Mouse (Mus musculus) MN1 (cell line): ENCODE data around the gene Themis2.
"Not testable (repeated sequence)": the region's sequence is repeated elsewhere in the genome, so short reads cannot be mapped to it uniquely, and the experiment has no call there.

Source experiments
- DNase-seq: peaks from one replicate; pipeline ENCODE4 v3.0.0-alpha.2; 2016; ENCODE audit warnings: low spot score

Themis2 gene

DNA sequence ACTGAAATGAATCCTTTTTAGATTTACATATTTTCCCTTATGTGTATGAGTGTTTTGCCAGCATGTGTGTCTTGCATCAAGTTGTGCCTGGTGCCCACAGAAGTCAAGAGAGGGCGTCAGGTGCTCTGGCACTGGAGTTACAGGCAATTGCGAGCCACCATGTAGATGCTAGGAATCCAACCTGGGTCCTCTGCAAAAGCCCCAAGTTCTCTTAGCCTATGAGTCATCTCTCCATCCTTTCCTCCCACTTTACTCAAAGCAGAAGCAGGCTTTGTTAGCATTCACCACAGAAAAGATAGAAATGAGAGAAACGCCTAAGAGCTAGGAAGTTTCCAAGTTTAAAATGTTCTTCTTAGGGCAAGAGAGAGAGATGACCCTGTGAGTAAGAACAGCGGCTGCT, 3.7 kb upstream of the Themis2 start:
- DNase-seq = no peak

GRCm38 (mm10) chr4:132798666-132799065, 2.5 kb upstream of the Themis2 start:
- DNase-seq = not testable (repeated sequence)

- DNase-seq = no peak
These were observed 1.8 kb upstream of the Themis2 start for GRCm38 (mm10) chr4:132798028-132798427.

DNA sequence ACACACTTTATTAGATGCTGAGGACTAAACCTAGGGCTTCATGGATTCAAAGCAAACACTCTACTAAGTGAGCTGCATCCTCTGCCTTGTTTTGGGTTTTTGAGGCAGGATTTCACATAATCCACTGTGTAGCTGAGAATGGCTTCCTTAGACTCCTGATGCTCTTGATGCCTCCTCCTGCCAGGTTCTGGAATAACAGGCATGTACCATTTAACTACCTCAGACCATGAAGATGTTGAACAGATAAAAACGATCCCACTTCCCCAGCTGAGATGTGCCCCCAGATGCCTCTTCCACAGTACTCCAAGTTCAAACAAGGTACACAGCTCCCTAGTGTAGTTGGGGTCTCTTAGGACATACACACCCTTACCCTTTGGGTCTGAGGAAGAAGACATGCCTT, 1.3 kb upstream of the Themis2 start:
- no peak for DNase-seq

- DNase-seq = no peak
These were observed 1.0 kb downstream of the Themis2 start for GRCm38 (mm10) chr4:132795171-132795570.

DNA sequence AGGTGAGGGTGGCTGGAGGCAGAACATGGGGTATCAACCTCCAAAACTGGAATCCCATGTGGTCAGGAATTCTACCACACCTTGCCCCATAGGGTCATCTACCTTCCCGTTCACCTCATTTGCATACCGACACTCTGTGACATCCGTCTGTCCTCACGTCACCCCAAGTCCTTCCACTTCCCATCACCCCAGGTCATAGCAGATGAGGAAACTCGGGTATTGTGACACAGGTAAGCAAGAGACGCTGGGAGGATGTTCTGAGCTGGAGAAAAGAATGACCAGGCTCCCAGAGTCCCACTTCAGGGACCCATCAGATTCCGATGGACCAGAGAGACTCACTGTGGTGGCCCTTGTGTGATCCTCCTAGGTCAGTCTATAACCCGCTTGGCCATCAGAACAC, 1.4 kb downstream of the Themis2 start:
- no peak for DNase-seq

GRCm38 (mm10) chr4:132794028-132794427, 2.2 kb downstream of the Themis2 start:
- no peak for DNase-seq

GRCm38 (mm10) chr4:132793322-132794004, 2.7 kb downstream of the Themis2 start:
- DNase-seq = not testable (repeated sequence)

GRCm38 (mm10) chr4:132789731-132790130, 6.5 kb downstream of the Themis2 start:
- DNase-seq = no peak

GRCm38 (mm10) chr4:132785228-132785627, 11.0 kb downstream of the Themis2 start:
- no peak for DNase-seq

GRCm38 (mm10) chr4:132783732-132784131, 12.5 kb downstream of the Themis2 start:
- DNase-seq = no peak

GRCm38 (mm10) chr4:132780288-132780687, 15.9 kb downstream of the Themis2 start:
- DNase-seq = no peak

- DNase-seq = no peak
These were observed 17.5 kb downstream of the Themis2 start for GRCm38 (mm10) chr4:132778562-132779201.

DNA sequence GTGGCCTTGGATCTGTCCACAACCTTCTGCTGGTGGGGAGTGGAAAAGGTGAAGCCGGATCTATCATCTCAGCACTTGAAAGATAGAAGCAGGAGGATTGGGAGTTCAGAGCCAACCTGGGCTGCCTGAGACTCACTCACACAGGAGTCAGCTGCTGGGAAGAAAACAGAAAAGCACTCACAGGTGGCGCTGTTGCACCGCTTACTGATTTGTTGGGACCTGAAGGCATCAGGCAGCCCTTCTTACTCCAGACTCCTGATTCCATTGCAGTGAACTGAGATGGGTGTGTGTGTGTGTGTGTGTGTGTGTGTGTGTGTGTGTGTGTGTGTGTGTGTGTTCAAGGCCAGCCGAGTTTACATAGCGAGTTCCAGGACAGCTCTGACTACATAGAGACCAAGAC, 19.4 kb downstream of the Themis2 start:
- peak; percentile 91 for DNase-seq

- DNase-seq = no peak
These were observed 21.3 kb downstream of the Themis2 start for GRCm38 (mm10) chr4:132774905-132775304.

- DNase-seq = no peak
These were observed 24.4 kb downstream of the Themis2 start for GRCm38 (mm10) chr4:132771776-132772175.

DNA sequence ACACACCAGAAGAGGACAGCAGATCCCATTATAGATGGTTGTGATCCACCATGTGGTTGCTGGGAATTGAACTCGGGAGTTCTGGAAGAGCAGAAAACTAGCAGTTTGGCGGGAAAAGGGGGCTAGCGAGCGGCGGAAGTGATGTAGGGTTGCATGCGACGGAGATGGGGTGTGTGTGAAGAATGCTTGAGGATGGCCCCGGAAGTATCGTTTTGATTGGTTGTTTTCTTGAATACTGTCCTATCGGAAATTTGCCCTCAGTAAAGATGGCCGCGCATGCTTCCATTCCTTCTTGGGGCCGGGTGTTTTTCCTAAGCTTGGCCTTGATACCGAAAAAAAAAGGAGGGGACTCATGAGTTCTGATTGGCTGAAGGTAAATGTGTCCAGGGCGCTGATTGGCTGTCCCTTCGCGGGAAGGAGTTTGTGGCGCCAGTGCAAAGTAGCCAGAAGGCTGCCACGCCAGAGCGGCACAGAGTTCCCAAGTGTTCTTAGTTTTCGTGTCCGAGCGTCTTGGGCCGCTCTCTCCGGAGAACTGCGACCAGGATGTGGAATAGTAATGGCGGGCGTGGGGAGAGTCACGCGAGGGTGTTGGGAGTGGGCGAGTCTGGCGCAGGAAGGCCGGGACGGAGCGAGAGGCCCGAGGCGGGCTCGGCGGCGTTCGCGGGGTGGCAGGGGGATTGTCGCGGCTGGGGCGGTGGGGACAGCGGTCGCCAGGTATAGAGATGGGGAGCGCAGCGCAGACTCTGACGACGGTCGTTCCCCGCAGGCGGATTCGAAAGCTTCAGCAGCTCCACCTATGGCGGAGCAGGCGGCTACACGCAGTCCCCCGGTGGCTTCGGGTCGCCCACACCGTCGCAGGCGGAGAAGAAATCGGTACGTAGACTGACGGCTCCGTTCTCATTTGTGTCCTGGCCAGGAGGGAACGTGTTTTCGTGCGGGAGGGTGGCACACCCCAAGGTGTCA, 28.0 kb downstream of the Themis2 start, which contains the start of gene Rpa2:
Gene Rpa2, plus strand, starts transcription at position 419 of the 963 bp plus-strand sequence.
- DNase-seq = peak; percentile 100

DNA sequence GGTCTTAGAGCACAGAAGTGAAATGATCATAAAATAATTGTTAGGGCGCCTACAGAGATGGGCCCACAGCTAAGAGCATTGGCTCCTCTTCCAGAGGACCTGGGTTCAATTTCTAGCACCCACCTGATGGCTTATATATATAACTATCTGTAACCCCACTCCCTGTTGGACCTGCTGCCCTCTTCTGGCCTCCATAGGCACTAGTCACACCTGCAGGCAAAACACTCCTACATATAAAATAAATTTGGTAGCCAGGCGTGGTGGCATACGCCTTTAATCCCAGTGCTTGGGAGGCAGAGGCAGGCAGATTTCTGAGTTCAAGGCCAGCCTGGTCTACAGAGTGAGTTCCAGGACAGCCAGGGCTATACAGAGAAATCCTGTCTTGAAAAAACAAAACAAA, 33.1 kb downstream of the Themis2 start:
- not testable (repeated sequence) for DNase-seq

- no peak for DNase-seq
These were observed 33.6 kb downstream of the Themis2 start for GRCm38 (mm10) chr4:132762602-132763001.

DNA sequence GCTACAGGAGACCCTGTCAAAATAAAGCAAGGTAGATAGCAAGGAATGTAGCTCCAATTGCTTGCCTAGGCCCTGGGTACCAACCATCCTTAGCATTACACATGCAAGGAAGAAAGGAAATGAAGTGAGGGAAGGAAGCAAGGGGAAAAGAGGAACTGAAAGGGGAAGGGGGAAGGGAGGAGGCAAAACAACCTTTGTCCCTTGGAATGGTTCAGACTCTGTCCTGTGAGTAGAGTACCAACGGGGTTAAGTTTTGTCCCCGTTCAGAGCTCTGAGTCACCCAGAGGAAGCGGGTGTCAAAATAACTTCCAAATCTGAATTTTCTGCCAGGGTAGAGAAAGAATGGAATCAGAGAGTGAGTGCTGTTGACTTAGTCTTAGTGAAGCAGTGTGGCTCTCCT, 35.9 kb downstream of the Themis2 start:
- no peak for DNase-seq

DNA sequence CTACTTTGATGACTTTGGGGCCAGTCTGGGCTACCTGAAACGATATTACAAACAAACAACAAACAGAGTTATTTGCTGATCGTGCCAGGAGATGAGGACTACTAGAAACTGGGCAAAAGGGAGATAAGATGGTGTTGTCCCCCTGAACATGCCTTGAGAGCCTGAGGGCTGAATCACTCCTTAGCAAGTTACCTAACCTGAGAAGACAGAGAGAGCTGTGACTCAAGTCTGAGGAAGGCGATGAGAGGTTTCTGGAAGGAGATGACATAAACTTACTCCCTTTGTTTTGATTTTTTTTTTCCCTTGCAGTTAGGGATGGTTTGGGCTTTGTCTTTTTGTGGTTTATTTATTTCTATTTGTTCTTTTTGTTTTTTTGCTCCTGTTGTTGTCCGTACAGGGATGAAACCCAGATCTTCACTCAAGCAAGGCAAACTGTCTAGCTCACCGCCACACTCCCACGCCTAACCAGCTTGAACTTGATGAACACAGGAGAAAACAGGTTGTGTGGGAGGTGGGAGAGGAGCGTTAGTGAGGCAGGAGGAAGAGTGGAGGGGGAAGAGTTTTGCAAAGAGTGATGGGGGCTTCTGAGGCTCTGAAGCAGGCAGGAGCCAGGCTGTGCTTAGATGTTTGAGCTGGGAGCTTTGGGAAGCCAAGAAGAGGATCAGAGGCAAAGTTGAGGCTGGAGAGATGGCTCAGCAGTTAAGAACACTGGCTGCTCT, 38.4 kb downstream of the Themis2 start:
- DNase-seq = no peak

DNA sequence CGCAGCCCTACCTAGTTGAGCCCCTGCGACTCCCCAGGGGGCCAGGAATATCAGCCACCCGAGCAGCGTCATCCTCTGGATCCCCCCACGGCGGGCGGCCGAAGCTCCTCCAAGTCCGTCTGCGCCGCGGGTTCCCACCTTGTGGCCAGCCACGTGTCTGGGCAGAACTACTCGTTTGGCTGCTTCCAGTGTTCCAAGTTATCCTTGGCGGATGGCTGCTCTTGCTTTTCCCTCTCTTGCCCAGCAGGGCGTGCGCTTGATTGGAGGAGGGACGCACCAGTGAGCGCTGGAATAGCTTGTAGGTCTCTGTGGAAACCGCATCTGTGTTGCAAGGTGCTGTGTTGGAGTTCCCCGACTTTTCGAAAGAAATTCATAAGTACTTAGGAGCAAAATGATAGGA, 39.2 kb downstream of the Themis2 start, which contains the start of gene Smpdl3b:
Gene Smpdl3b, minus strand, starts transcription at position 279 of the 400 bp plus-strand sequence.
- peak; percentile 95 for DNase-seq
